Mouse (Mus musculus): ENCODE measurements at regions not wholly inside any gene's neighbourhood (a gene's known extent, or its start where the extent isn't known, plus 50 kb on each side); places are given as distances from the start of the nearest gene placed in this dataset.
A peak's percentile ranks its signal among the peaks of the same experiment; 100 is the strongest.

DNA sequence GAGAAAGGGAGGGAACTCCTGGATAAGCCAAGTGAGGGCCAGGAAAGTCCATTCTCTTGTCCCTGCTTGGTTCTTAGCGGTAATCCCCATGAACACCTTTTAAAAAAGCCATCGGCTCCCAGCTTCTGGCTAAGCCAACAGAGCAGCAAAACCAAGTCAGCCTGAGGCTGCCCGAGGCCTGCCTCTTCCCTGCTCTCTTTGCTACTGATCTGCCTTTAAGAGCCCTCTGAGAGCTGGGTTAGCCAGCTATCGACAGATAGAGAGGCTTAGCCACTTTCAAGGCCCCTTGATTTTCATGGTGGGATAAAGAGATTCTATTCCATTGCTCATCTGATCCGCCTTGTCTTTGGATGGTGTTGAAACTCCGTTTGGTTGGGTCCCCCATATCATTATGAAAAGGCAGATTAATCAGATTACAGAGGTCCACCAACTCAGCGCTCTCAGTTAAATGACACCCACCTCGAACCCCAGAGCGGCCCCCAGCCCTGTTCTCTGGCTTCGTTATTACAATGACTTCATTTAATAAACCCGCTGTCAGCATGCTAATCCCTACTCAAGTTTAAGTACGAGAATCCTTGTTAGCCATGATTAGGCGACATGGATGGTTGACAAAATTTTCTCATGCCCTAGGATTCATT, 66.1 kb downstream of the Slc4a3 start:
- no peak overlapping the region for H3K4me3 ChIP-seq (replicated peaks; ENCODE audit: low read length)
- TF ChIP-seq POU5F1 (IDR thresholded peaks at IDR 0.05; ENCODE audit: borderline replicate concordance, low read length), result no peak
- no peak for TF ChIP-seq CTCF (conservative IDR thresholded peaks at IDR 0.05; ENCODE audit: low read length)
- no peak for TF ChIP-seq NANOG (IDR thresholded peaks at IDR 0.05; ENCODE audit: borderline replicate concordance, low read length)
- H3K9me3 ChIP-seq (ENCODE audit: low read length), result peaks cover 9% of the 10 kb centered on the region
- H3K27me3 ChIP-seq (ENCODE audit: insufficient read depth, low read length), result no peaks in the 10 kb centered on the region
- H3K36me3 ChIP-seq (ENCODE audit: insufficient read depth, low read length), result no peaks in the 10 kb centered on the region
- H3K4me1 ChIP-seq (replicated peaks; ENCODE audit: low read depth, low read length), result peaks cover 39% of the 10 kb centered on the region

- peaks cover 42% of the 10 kb centered on the region for H3K4me1 ChIP-seq (replicated peaks; ENCODE audit: low read depth, low read length)
- no peak overlapping the region for H3K4me3 ChIP-seq (replicated peaks; ENCODE audit: low read length)
- TF ChIP-seq CTCF (conservative IDR thresholded peaks at IDR 0.05; ENCODE audit: low read length), result no peak
- TF ChIP-seq NANOG (IDR thresholded peaks at IDR 0.05; ENCODE audit: borderline replicate concordance, low read length), result no peak
- TF ChIP-seq POU5F1 (IDR thresholded peaks at IDR 0.05; ENCODE audit: borderline replicate concordance, low read length), result no peak
- no peaks in the 10 kb centered on the region for H3K27me3 ChIP-seq (ENCODE audit: insufficient read depth, low read length)
- peaks cover 9% of the 10 kb centered on the region for H3K9me3 ChIP-seq (ENCODE audit: low read length)
- no peaks in the 10 kb centered on the region for H3K36me3 ChIP-seq (ENCODE audit: insufficient read depth, low read length)
Observed at GRCm38 (mm10) chr1:75613206-75613605, 67.1 kb downstream of the Slc4a3 start.

DNA sequence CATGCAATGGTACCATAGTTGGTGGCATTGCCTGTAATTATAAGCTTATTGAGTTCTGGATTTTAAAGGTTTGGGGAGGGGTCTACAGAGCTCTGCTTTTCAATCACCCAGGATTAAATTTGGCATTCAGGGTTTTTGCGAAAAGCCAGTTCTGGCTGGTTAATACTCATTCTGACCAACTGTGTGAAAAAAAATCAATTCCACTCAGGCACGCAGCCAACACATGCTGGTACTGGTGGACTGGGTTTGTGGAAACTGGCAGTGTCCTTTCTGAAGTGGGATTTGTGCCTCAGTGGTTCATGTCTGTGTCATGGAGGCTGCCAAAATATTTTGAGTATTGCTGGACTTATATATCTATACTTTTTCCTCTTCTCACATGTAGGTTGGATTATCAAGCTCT, 70.9 kb downstream of the Slc4a3 start:
- peaks cover 3% of the 10 kb centered on the region for H3K27me3 ChIP-seq (ENCODE audit: insufficient read depth, low read length)
- TF ChIP-seq CTCF (conservative IDR thresholded peaks at IDR 0.05; ENCODE audit: low read length), result no peak
- TF ChIP-seq NANOG (IDR thresholded peaks at IDR 0.05; ENCODE audit: borderline replicate concordance, low read length), result no peak
- no peak for TF ChIP-seq POU5F1 (IDR thresholded peaks at IDR 0.05; ENCODE audit: borderline replicate concordance, low read length)

DNA sequence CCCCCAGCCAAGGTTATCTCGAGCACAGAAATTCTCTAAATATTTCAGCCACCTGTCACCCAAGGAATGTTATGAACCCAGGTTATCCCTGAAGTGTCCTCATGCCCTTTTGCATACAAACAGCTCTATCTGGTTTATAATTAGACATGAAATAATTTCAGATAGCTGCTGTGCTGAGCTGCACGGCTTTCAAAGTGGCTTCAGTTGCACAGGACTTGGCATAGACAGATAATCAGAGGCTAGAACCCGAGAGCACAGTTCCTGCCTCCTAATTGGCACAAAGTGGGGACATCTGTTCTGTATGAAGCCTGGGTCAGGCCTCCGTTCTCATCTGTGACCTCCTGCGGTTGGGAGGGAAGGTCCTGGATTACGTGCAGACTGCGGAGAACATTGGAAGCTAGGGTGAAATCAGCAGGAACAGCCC, 72.3 kb downstream of the Slc4a3 start:
- Histone ChIP-seq H3K9me3 (ENCODE audit: low read length) (peaks cover 9% of the 10 kb centered on the region), H3K4me3 (replicated peaks; ENCODE audit: low read length) (no peak overlapping the region), H3K27me3 (ENCODE audit: insufficient read depth, low read length) (peaks cover 3% of the 10 kb centered on the region), H3K36me3 (ENCODE audit: insufficient read depth, low read length) (no peaks in the 10 kb centered on the region), H3K4me1 (replicated peaks; ENCODE audit: low read depth, low read length) (peaks cover 19% of the 10 kb centered on the region)
- no peak for TF ChIP-seq NANOG (IDR thresholded peaks at IDR 0.05; ENCODE audit: borderline replicate concordance, low read length)
- TF ChIP-seq CTCF (conservative IDR thresholded peaks at IDR 0.05; ENCODE audit: low read length), result no peak
- no peak for TF ChIP-seq POU5F1 (IDR thresholded peaks at IDR 0.05; ENCODE audit: borderline replicate concordance, low read length)

More for the DNA sequence above, 70.9 kb downstream of the Slc4a3 start:
- no peak overlapping the region for H3K4me3 ChIP-seq (replicated peaks; ENCODE audit: low read length)
- no peaks in the 10 kb centered on the region for H3K36me3 ChIP-seq (ENCODE audit: insufficient read depth, low read length)
- H3K4me1 ChIP-seq (replicated peaks; ENCODE audit: low read depth, low read length), result peaks cover 29% of the 10 kb centered on the region
- peaks cover 9% of the 10 kb centered on the region for H3K9me3 ChIP-seq (ENCODE audit: low read length)

GRCm38 (mm10) chr1:75630287-75630686, 84.2 kb downstream of the Slc4a3 start:
- H3K4me1 ChIP-seq (replicated peaks; ENCODE audit: low read depth, low read length), result no peaks in the 10 kb centered on the region
- no peaks in the 10 kb centered on the region for H3K36me3 ChIP-seq (ENCODE audit: insufficient read depth, low read length)
- no peaks in the 10 kb centered on the region for H3K27me3 ChIP-seq (ENCODE audit: insufficient read depth, low read length)
- H3K4me3 ChIP-seq (replicated peaks; ENCODE audit: low read length), result no peak overlapping the region
- H3K9me3 ChIP-seq (ENCODE audit: low read length), result no peaks in the 10 kb centered on the region
- TF ChIP-seq CTCF (conservative IDR thresholded peaks at IDR 0.05; ENCODE audit: low read length) (no peak), POU5F1 (IDR thresholded peaks at IDR 0.05; ENCODE audit: borderline replicate concordance, low read length) (no peak), NANOG (IDR thresholded peaks at IDR 0.05; ENCODE audit: borderline replicate concordance, low read length) (no peak)

DNA sequence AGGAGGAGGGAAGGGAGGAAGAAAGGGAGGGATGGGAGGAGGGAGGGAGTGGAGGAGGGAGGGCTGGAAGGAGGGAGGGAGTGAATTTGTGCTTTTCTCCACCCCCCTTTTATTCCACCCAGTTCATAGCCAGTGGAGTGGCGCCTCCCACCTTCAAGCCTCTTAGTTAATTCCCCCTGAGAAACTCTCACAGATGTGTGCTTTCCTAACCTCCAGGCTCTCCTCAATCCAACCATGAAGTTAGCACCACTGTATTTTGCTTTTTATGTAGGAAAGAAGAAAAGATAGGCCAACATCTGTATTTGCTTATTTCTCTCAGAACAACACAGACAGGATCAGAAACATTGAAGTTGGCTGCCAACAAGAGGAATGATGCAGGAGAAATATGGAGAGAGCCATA, 85.7 kb downstream of the Slc4a3 start:
- H3K4me1 ChIP-seq (replicated peaks; ENCODE audit: low read depth, low read length), result no peaks in the 10 kb centered on the region
- no peaks in the 10 kb centered on the region for H3K36me3 ChIP-seq (ENCODE audit: insufficient read depth, low read length)
- no peak overlapping the region for H3K4me3 ChIP-seq (replicated peaks; ENCODE audit: low read length)
- H3K9me3 ChIP-seq (ENCODE audit: low read length), result no peaks in the 10 kb centered on the region
- no peaks in the 10 kb centered on the region for H3K27me3 ChIP-seq (ENCODE audit: insufficient read depth, low read length)
- no peak for TF ChIP-seq NANOG (IDR thresholded peaks at IDR 0.05; ENCODE audit: borderline replicate concordance, low read length)

DNA sequence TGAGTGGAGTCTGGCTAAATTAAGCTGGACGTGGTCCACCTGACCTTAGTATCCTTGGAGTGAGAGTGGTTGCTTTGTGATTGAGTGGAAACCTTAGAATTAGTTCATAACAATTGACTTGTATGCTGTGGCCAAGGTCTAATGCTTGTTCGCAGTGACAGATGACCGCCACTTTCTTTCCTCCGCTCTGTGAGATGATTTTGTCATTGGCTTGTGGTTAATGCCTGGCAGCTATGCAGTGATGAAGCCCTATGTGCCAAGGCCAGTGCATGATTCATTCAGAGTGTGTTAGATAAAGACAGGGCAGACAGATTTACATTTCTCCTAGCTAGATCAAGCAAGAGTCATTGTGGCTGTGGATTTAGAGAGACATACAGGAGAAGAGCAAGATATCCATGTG, 89.5 kb downstream of the Slc4a3 start:
- TF ChIP-seq CTCF (conservative IDR thresholded peaks at IDR 0.05; ENCODE audit: low read length) (no peak), NANOG (IDR thresholded peaks at IDR 0.05; ENCODE audit: borderline replicate concordance, low read length) (no peak), POU5F1 (IDR thresholded peaks at IDR 0.05; ENCODE audit: borderline replicate concordance, low read length) (no peak)

DNA sequence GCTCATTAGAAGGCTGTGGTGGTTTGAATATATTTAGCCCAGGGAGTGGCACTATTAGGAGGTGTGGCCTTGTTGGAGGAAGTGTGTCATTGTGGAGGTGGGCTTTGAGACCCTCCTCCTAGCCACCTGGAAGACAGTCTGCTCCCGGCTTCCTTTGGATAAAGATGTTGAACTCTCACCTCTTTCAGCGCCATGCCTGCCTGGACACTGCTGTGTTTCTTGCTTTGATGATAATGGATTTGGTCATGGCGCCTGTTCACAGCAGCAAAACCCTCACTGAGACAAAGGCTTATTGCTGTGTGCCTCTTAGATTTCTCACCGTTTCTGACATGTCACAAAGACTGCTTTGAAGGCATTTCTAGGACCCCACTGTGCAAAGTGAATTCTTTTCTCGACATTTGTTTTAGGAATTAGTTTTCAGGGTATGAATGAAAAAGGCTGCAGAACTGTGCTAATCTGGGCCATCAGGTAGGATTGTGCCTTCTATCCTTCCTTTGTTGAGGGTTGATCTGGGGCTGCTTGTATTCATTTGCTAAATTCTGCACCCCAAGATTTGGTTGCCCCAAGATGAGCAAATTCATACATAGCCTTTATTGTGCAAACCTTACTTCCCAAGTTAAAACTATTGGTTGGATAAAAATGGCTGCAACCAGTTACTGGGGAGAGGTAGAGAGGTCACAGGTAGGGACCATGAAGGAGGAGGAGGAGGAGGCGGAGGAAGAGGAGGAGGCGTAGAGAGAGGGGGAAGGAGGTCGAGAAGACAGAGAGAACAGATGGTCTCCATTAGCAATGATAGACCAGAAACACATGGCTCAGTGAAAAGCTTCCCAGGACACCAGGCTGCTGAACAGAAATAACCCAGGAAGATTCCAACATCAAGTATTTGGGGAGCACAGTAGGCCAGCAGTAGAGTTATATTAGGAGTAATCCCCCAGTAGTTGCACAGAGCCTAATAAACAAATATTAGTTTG, 93.2 kb downstream of the Slc4a3 start:
- H3K36me3 ChIP-seq (ENCODE audit: insufficient read depth, low read length), result no peaks in the 10 kb centered on the region
- H3K27me3 ChIP-seq (ENCODE audit: insufficient read depth, low read length), result no peaks in the 10 kb centered on the region
- H3K4me1 ChIP-seq (replicated peaks; ENCODE audit: low read depth, low read length), result peaks cover 20% of the 10 kb centered on the region
- H3K4me3 ChIP-seq (replicated peaks; ENCODE audit: low read length), result no peak overlapping the region
- TF ChIP-seq NANOG (IDR thresholded peaks at IDR 0.05; ENCODE audit: borderline replicate concordance, low read length), result peak; percentile 45; the same call in 1 of the 2 replicates
- TF ChIP-seq POU5F1 (IDR thresholded peaks at IDR 0.05; ENCODE audit: borderline replicate concordance, low read length), result no peak
- H3K9me3 ChIP-seq (ENCODE audit: low read length), result no peaks in the 10 kb centered on the region

More for the DNA sequence above, 89.5 kb downstream of the Slc4a3 start:
- Histone ChIP-seq H3K9me3 (ENCODE audit: low read length) (no peaks in the 10 kb centered on the region), H3K4me1 (replicated peaks; ENCODE audit: low read depth, low read length) (peaks cover 16% of the 10 kb centered on the region), H3K27me3 (ENCODE audit: insufficient read depth, low read length) (no peaks in the 10 kb centered on the region), H3K36me3 (ENCODE audit: insufficient read depth, low read length) (no peaks in the 10 kb centered on the region), H3K4me3 (replicated peaks; ENCODE audit: low read length) (no peak overlapping the region)
